Mouse (Mus musculus): ENCODE results near the gene Idh3b.
A peak's percentile ranks its signal among the peaks of the same experiment; 100 is the strongest.

Gene Idh3b

GRCm38 (mm10) chr2:130283854-130284654 is at the start of gene Idh3b:
TSS of gene Idh3b (minus strand) at chr2:130284547.
- peak; percentile 82 for DNase-seq (ENCODE audit: low read depth, low spot score)

- DNase-seq (ENCODE audit: low read depth, low spot score), result no peak
Observed at GRCm38 (mm10) chr2:130329502-130329901, 45.2 kb upstream of the Idh3b start.

- DNase-seq (ENCODE audit: low read depth, low spot score), result no peak
Observed at GRCm38 (mm10) chr2:130327057-130327456, 42.7 kb upstream of the Idh3b start.

GRCm38 (mm10) chr2:130303014-130303413 is 18.7 kb upstream of the Idh3b start:
- DNase-seq (ENCODE audit: low read depth, low spot score), result no peak

- no peak for DNase-seq (ENCODE audit: low read depth, low spot score)
Observed at GRCm38 (mm10) chr2:130297580-130297979, 13.2 kb upstream of the Idh3b start.

GRCm38 (mm10) chr2:130296134-130296745 is 11.9 kb upstream of the Idh3b start:
- DNase-seq (ENCODE audit: low read depth, low spot score), result no peak

- peak; percentile 56 for DNase-seq (ENCODE audit: low read depth, low spot score)
Observed at GRCm38 (mm10) chr2:130295331-130296133, 11.2 kb upstream of the Idh3b start.

- peak; percentile 22 for DNase-seq (ENCODE audit: low read depth, low spot score)
Observed at GRCm38 (mm10) chr2:130294936-130295277, 10.6 kb upstream of the Idh3b start, which contains the start of gene Ebf4. TSS of gene Ebf4 (plus strand) at chr2:130295169.

- no peak for DNase-seq (ENCODE audit: low read depth, low spot score)
Observed at GRCm38 (mm10) chr2:130294218-130294935, 10.0 kb upstream of the Idh3b start.

- DNase-seq (ENCODE audit: low read depth, low spot score), result no peak
Observed at GRCm38 (mm10) chr2:130293486-130293885, 9.1 kb upstream of the Idh3b start.

GRCm38 (mm10) chr2:130293009-130293408 is 8.7 kb upstream of the Idh3b start:
- no peak for DNase-seq (ENCODE audit: low read depth, low spot score)

- DNase-seq (ENCODE audit: low read depth, low spot score), result peak; percentile 81
Observed at GRCm38 (mm10) chr2:130291434-130291833, 7.1 kb upstream of the Idh3b start.

GRCm38 (mm10) chr2:130289086-130289485 is 4.7 kb upstream of the Idh3b start:
- DNase-seq (ENCODE audit: low read depth, low spot score), result no peak

- DNase-seq (ENCODE audit: low read depth, low spot score), result no peak
Observed at GRCm38 (mm10) chr2:130280818-130281217, 3.5 kb downstream of the Idh3b start.

GRCm38 (mm10) chr2:130280224-130280623 is 4.1 kb downstream of the Idh3b start:
- no peak for DNase-seq (ENCODE audit: low read depth, low spot score)

GRCm38 (mm10) chr2:130279600-130280091 is 4.7 kb downstream of the Idh3b start:
- no peak for DNase-seq (ENCODE audit: low read depth, low spot score)

GRCm38 (mm10) chr2:130275649-130276048 is 8.7 kb downstream of the Idh3b start:
- peak; percentile 82 for DNase-seq (ENCODE audit: low read depth, low spot score)

GRCm38 (mm10) chr2:130274862-130275261 is 9.5 kb downstream of the Idh3b start:
- no peak for DNase-seq (ENCODE audit: low read depth, low spot score)

GRCm38 (mm10) chr2:130274149-130274861 is 10.0 kb downstream of the Idh3b start, which contains the start of gene Nop56:
TSS of gene Nop56 (plus strand) at chr2:130274430.
- DNase-seq (ENCODE audit: low read depth, low spot score), result peak; percentile 99

GRCm38 (mm10) chr2:130273732-130274131 is 10.6 kb downstream of the Idh3b start:
- no peak for DNase-seq (ENCODE audit: low read depth, low spot score)

GRCm38 (mm10) chr2:130268074-130268473 is 16.3 kb downstream of the Idh3b start:
- DNase-seq (ENCODE audit: low read depth, low spot score), result no peak

All from CD4-positive, CD25-positive, alpha-beta regulatory T cell, adult 2 months (primary cell).